Comparison of ENCODE assay signal across 16 mouse cellular contexts in genomic region chr4:136547721-136548120, GRCm38 (mm10). TPM values are rescaled to one million over a fixed set of nuclear protein-coding genes. Genes with fewer than 3 reads are reported as not detected.
A peak's percentile ranks its signal among the peaks of the same experiment; 100 is the strongest.
DNase-seq lines count a peak whose midpoint lies in the region; ATAC-seq and TF ChIP-seq lines count a peak whose summit lies in the region.
"Had no signal": no experiment of that assay in that cellular context is flagged by ENCODE, and none has a peak within 500 bp of the region (broad histone marks: within the 10 kb centered on the region; RNA-seq: fewer than 3 reads in every experiment).

No protein-coding gene starts in this region.

- no peak for DNase-seq in heart, adult 8-10 months (ENCODE audit: low spot score)
- DNase-seq in layer of hippocampus, adult 11-12 months (ENCODE audit: low spot score) = peak; percentile 47
- no peak for DNase-seq in layer of hippocampus, adult 9-10 months (ENCODE audit: low spot score)
- no peak for DNase-seq in midbrain, postnatal 0 days (ENCODE audit: low spot score)
- DNase-seq: adrenal gland, postnatal 14 days; liver, embryonic 13.5 days; lung, adult 2 months; lung, postnatal 14 days; thymus, adult 2 months; thymus, postnatal 4 days had no signal

- H3K9me3 ChIP-seq in forebrain, embryonic 15.5 days = no peaks in the 10 kb centered on the region
- no peaks in the 10 kb centered on the region for H3K9me3 ChIP-seq in forebrain, embryonic 12.5 days
- no peaks in the 10 kb centered on the region for H3K9me3 ChIP-seq in heart, embryonic 15.5 days (replicated peaks)
- H3K9me3 ChIP-seq in midbrain, postnatal 0 days (ENCODE audit: low read length) = no peaks in the 10 kb centered on the region
- no peaks in the 10 kb centered on the region for H3K9me3 ChIP-seq in midbrain, embryonic 16.5 days (replicated peaks; ENCODE audit: control insufficient read depth, low read length, poor library complexity, severe bottlenecking)
- H3K9me3 ChIP-seq: liver, embryonic 13.5 days; midbrain, embryonic 12.5 days had no signal

- no peak overlapping the region for H3K4me2 ChIP-seq in forebrain, embryonic 15.5 days (replicated peaks)
- no peak overlapping the region for H3K4me2 ChIP-seq in forebrain, embryonic 12.5 days
- H3K4me2 ChIP-seq in heart, embryonic 15.5 days = no peak overlapping the region
- H3K4me2 ChIP-seq in midbrain, postnatal 0 days (ENCODE audit: low read depth, low read length, poor library complexity, severe bottlenecking) = no peak overlapping the region
- no peak overlapping the region for H3K4me2 ChIP-seq in midbrain, embryonic 16.5 days (ENCODE audit: low read length)
- H3K4me2 ChIP-seq: liver, embryonic 13.5 days; midbrain, embryonic 12.5 days had no signal

- peaks cover 27% of the 10 kb centered on the region for H3K4me1 ChIP-seq in forebrain, embryonic 15.5 days
- peaks cover 11% of the 10 kb centered on the region; the same call in 1 of the 2 replicates for H3K4me1 ChIP-seq in forebrain, embryonic 12.5 days
- peaks cover 45% of the 10 kb centered on the region for H3K4me1 ChIP-seq in heart, embryonic 15.5 days (replicated peaks)
- H3K4me1 ChIP-seq in midbrain, postnatal 0 days (ENCODE audit: insufficient read depth, low read length) = no peaks in the 10 kb centered on the region
- H3K4me1 ChIP-seq in midbrain, embryonic 16.5 days (ENCODE audit: control insufficient read depth, insufficient read depth, low read length) = no peaks in the 10 kb centered on the region
- H3K4me1 ChIP-seq: liver, embryonic 13.5 days had no signal

- ATAC-seq in forebrain, embryonic 15.5 days (replicated peaks) = no peak
- no peak for ATAC-seq in forebrain, embryonic 12.5 days (ENCODE audit: low FRiP score)
- no peak for ATAC-seq in heart, embryonic 15.5 days (replicated peaks; ENCODE audit: insufficient number of reproducible peaks, insufficient read depth, low FRiP score, low read depth)
- ATAC-seq in midbrain, postnatal 0 days (ENCODE audit: low FRiP score) = no peak
- no peak for ATAC-seq in midbrain, embryonic 16.5 days
- ATAC-seq: inflammation-experienced regulatory T-cells, adult 6 months had no signal

- TF ChIP-seq CTCF in midbrain, postnatal 0 days (IDR thresholded peaks at IDR 0.05) = no peak

- H3K4me3 ChIP-seq in forebrain, embryonic 15.5 days = no peak overlapping the region
- H3K4me3 ChIP-seq in forebrain, embryonic 12.5 days (replicated peaks) = no peak overlapping the region
- H3K4me3 ChIP-seq in heart, embryonic 15.5 days = no peak overlapping the region
- no peak overlapping the region for H3K4me3 ChIP-seq in midbrain, postnatal 0 days (ENCODE audit: low read depth, low read length)
- no peak overlapping the region for H3K4me3 ChIP-seq in midbrain, embryonic 16.5 days (ENCODE audit: low read depth, low read length)
- H3K4me3 ChIP-seq: liver, embryonic 13.5 days; midbrain, embryonic 12.5 days had no signal

- H3K9ac ChIP-seq in forebrain, embryonic 15.5 days (replicated peaks) = no peak overlapping the region
- no peak overlapping the region for H3K9ac ChIP-seq in forebrain, embryonic 12.5 days
- no peak overlapping the region for H3K9ac ChIP-seq in heart, embryonic 15.5 days
- H3K9ac ChIP-seq in midbrain, postnatal 0 days (replicated peaks; ENCODE audit: low read length, poor library complexity, severe bottlenecking) = no peak overlapping the region
- no peak overlapping the region for H3K9ac ChIP-seq in midbrain, embryonic 16.5 days (ENCODE audit: low read depth, low read length)
- H3K9ac ChIP-seq: liver, embryonic 13.5 days; midbrain, embryonic 12.5 days had no signal

- H3K36me3 ChIP-seq in forebrain, embryonic 15.5 days = peaks cover 84% of the 10 kb centered on the region
- H3K36me3 ChIP-seq in forebrain, embryonic 12.5 days (replicated peaks) = peaks cover 93% of the 10 kb centered on the region
- H3K36me3 ChIP-seq in heart, embryonic 15.5 days = peaks cover 78% of the 10 kb centered on the region
- peaks cover 43% of the 10 kb centered on the region for H3K36me3 ChIP-seq in midbrain, postnatal 0 days (ENCODE audit: insufficient read depth, low read length)
- H3K36me3 ChIP-seq in midbrain, embryonic 16.5 days (ENCODE audit: control insufficient read depth, insufficient read depth, low read length) = peaks cover 18% of the 10 kb centered on the region; the same call in 1 of the 2 replicates

- no peaks in the 10 kb centered on the region for H3K27me3 ChIP-seq in forebrain, embryonic 15.5 days
- H3K27me3 ChIP-seq in forebrain, embryonic 12.5 days = no peaks in the 10 kb centered on the region
- no peaks in the 10 kb centered on the region for H3K27me3 ChIP-seq in heart, embryonic 15.5 days
- H3K27me3 ChIP-seq in midbrain, postnatal 0 days (ENCODE audit: insufficient read depth, low read length) = no peaks in the 10 kb centered on the region
- no peaks in the 10 kb centered on the region for H3K27me3 ChIP-seq in midbrain, embryonic 16.5 days (ENCODE audit: control insufficient read depth, insufficient read depth, low read depth, low read length)
- H3K27me3 ChIP-seq: liver, embryonic 13.5 days; midbrain, embryonic 12.5 days had no signal

- H3K27ac ChIP-seq in forebrain, embryonic 15.5 days (replicated peaks) = peak overlapping the region; percentile 70
- no peak overlapping the region for H3K27ac ChIP-seq in forebrain, embryonic 12.5 days
- H3K27ac ChIP-seq in heart, embryonic 15.5 days = peak overlapping the region; percentile 73
- 0 out of 2 replicates have a peak overlapping the region, but pooled peaks have one; percentile 51 for H3K27ac ChIP-seq in midbrain, postnatal 0 days (ENCODE audit: low read depth, low read length)
- no peak overlapping the region for H3K27ac ChIP-seq in midbrain, embryonic 16.5 days (ENCODE audit: low read length)
- H3K27ac ChIP-seq: liver, embryonic 13.5 days had no signal

- WGBS in forebrain, embryonic 15.5 days = 59% methylated on average over 1 of the region's 1 CpGs
- WGBS in forebrain, embryonic 12.5 days = 89% methylated on average over 1 of the region's 1 CpGs
- 62% methylated on average over 1 of the region's 1 CpGs for WGBS in heart, embryonic 15.5 days
- 78% methylated on average over 1 of the region's 1 CpGs for WGBS in midbrain, postnatal 0 days
- 81% methylated on average over 1 of the region's 1 CpGs for WGBS in midbrain, embryonic 16.5 days

RNA-seq across cellular contexts. Expression of gene Kdm1a, which starts 54.8 kb away (rescaled TPM):
- 94.3 and 108 TPM in 2 replicates for polyA plus RNA-seq in forebrain, embryonic 15.5 days (2015; fragmentation: Nextera tagmentation; extraction: Ambion mirVana)
- 105 and 111 TPM in 2 replicates for polyA plus RNA-seq in forebrain, embryonic 12.5 days (2016; fragmentation: Nextera tagmentation; extraction: Ambion mirVana)
- 21.4 and 26.3 TPM in 2 replicates for polyA plus RNA-seq in heart, embryonic 15.5 days (2015; fragmentation: Nextera tagmentation; extraction: Ambion mirVana)
- total RNA-seq in heart, adult 8-10 months (2022) = 10 to 100 TPM; 24.3 to 27.0 (median 26.4) TPM
- total RNA-seq in midbrain, postnatal 0 days (2014; rRNA removed) = 147 and 183 TPM in 2 replicates
- 40.7 and 47.7 TPM in 2 replicates for polyA plus RNA-seq in midbrain, postnatal 0 days (2015; fragmentation: Nextera tagmentation; extraction: Ambion mirVana)
- 59.4 and 61.4 TPM in 2 replicates for polyA plus RNA-seq in midbrain, embryonic 16.5 days (2015; fragmentation: Nextera tagmentation; extraction: Ambion mirVana)

Comparison
In these comparisons a context has a peak if more than half of its experiments do, and no peak if none do; other contexts are left out.
1. H3K27ac ChIP-seq: peak in forebrain, embryonic 15.5 days (single experiment), heart, embryonic 15.5 days (single experiment) and midbrain, postnatal 0 days (single experiment); none in forebrain, embryonic 12.5 days (single experiment) and midbrain, embryonic 16.5 days (single experiment).